Mouse (Mus musculus): ENCODE measurements at regions not wholly inside any gene's neighbourhood (a gene's known extent, or its start where the extent isn't known, plus 50 kb on each side); places are given as distances from the start of the nearest gene placed in this dataset.
A peak's percentile ranks its signal among the peaks of the same experiment; 100 is the strongest.

- H3K9ac ChIP-seq (replicated peaks; ENCODE audit: low read length), result no peak overlapping the region
- H3K4me3 ChIP-seq (replicated peaks; ENCODE audit: low read depth, low read length), result no peak overlapping the region
- H3K27me3 ChIP-seq (ENCODE audit: control insufficient read depth, insufficient read depth, low read length), result no peaks in the 10 kb centered on the region
- H3K4me1 ChIP-seq (ENCODE audit: control insufficient read depth, insufficient read depth, low read length), result no peaks in the 10 kb centered on the region
- DNase-seq, result no peak
- no peak overlapping the region for H3K27ac ChIP-seq (replicated peaks; ENCODE audit: low read depth, low read length)
- H3K9me3 ChIP-seq (ENCODE audit: control insufficient read depth, low read length), result no peaks in the 10 kb centered on the region
- no peak overlapping the region for H3K4me2 ChIP-seq (ENCODE audit: low read length)
- H3K36me3 ChIP-seq (ENCODE audit: control insufficient read depth, insufficient read depth, low read length), result no peaks in the 10 kb centered on the region
- ATAC-seq (ENCODE audit: low FRiP score, low TSS enrichment), result no peak
Observed at GRCm38 (mm10) chr15:74333846-74334245, 302.3 kb downstream of the Mroh4 start.

DNA sequence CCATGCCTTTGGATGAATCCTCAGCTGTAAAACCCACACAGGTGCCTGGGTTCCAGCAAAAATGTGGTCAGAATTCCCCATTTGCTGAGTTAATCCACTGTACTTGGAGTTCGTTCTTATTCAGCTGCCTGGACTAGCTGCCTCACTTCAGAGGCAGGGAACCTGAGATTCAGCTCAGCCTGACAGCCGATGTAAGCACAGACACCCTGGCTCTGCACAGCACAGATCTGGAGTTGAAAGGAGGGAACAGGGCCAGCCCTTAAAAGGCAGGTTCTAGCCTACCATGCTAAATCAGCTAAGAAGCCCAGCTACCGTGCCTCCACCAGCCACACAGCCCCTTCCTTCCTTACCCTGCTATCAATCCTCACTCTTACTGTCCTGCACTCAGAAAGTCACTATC, 306.0 kb downstream of the Mroh4 start:
- 57% methylated on average over 3 of the region's 3 CpGs for WGBS

DNA sequence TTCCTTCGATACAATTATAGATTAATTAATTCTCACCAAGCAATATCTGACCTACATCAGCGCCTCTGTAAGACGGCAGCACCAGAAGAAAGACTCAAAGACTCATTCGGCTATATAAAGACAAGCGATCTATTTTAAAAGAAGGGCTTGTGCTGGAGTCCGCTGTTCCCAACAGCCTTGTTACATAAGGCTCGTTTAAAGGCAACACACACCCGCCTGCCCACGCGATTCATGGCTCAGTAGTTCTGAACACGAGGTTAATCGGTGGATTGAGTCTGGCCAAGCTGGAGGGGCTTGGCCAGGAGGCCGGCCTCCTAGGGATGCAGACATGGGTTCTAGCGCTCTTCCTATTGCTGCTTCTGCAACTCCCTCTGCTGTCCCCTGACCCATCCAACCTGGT, 306.9 kb downstream of the Mroh4 start:
- Histone ChIP-seq H3K9me3 (ENCODE audit: control insufficient read depth, low read length) (no peaks in the 10 kb centered on the region), H3K4me2 (ENCODE audit: low read length) (no peak overlapping the region), H3K27ac (replicated peaks; ENCODE audit: low read depth, low read length) (no peak overlapping the region), H3K4me3 (replicated peaks; ENCODE audit: low read depth, low read length) (no peak overlapping the region), H3K27me3 (ENCODE audit: control insufficient read depth, insufficient read depth, low read length) (no peaks in the 10 kb centered on the region), H3K36me3 (ENCODE audit: control insufficient read depth, insufficient read depth, low read length) (no peaks in the 10 kb centered on the region), H3K9ac (replicated peaks; ENCODE audit: low read length) (no peak overlapping the region), H3K4me1 (ENCODE audit: control insufficient read depth, insufficient read depth, low read length) (no peaks in the 10 kb centered on the region)
- ATAC-seq (ENCODE audit: low FRiP score, low TSS enrichment) (no peak), DNase-seq (peak; percentile 28)
- 49% methylated on average over 14 of the region's 14 CpGs for WGBS

More for the DNA sequence above, 306.0 kb downstream of the Mroh4 start:
- Histone ChIP-seq H3K4me2 (ENCODE audit: low read length) (no peak overlapping the region), H3K27ac (replicated peaks; ENCODE audit: low read depth, low read length) (no peak overlapping the region), H3K9me3 (ENCODE audit: control insufficient read depth, low read length) (no peaks in the 10 kb centered on the region), H3K4me1 (ENCODE audit: control insufficient read depth, insufficient read depth, low read length) (no peaks in the 10 kb centered on the region), H3K27me3 (ENCODE audit: control insufficient read depth, insufficient read depth, low read length) (no peaks in the 10 kb centered on the region), H3K9ac (replicated peaks; ENCODE audit: low read length) (no peak overlapping the region), H3K4me3 (replicated peaks; ENCODE audit: low read depth, low read length) (no peak overlapping the region), H3K36me3 (ENCODE audit: control insufficient read depth, insufficient read depth, low read length) (no peaks in the 10 kb centered on the region)
- no peak for DNase-seq
- no peak for ATAC-seq (ENCODE audit: low FRiP score, low TSS enrichment)

GRCm38 (mm10) chr15:74326661-74327060, 309.5 kb downstream of the Mroh4 start:
- H3K27me3 ChIP-seq (ENCODE audit: control insufficient read depth, insufficient read depth, low read length), result no peaks in the 10 kb centered on the region
- H3K4me3 ChIP-seq (replicated peaks; ENCODE audit: low read depth, low read length), result no peak overlapping the region
- no peak overlapping the region for H3K27ac ChIP-seq (replicated peaks; ENCODE audit: low read depth, low read length)
- H3K4me2 ChIP-seq (ENCODE audit: low read length), result no peak overlapping the region
- no peaks in the 10 kb centered on the region; the same call in 1 of the 2 replicates for H3K4me1 ChIP-seq (ENCODE audit: control insufficient read depth, insufficient read depth, low read length)
- ATAC-seq (ENCODE audit: low FRiP score, low TSS enrichment) (no peak; the same call in 1 of the 2 replicates), DNase-seq (no peak)
- no peak overlapping the region for H3K9ac ChIP-seq (replicated peaks; ENCODE audit: low read length)
- WGBS, result 79% methylated on average over 5 of the region's 5 CpGs
- no peaks in the 10 kb centered on the region for H3K36me3 ChIP-seq (ENCODE audit: control insufficient read depth, insufficient read depth, low read length)
- no peaks in the 10 kb centered on the region for H3K9me3 ChIP-seq (ENCODE audit: control insufficient read depth, low read length)

DNA sequence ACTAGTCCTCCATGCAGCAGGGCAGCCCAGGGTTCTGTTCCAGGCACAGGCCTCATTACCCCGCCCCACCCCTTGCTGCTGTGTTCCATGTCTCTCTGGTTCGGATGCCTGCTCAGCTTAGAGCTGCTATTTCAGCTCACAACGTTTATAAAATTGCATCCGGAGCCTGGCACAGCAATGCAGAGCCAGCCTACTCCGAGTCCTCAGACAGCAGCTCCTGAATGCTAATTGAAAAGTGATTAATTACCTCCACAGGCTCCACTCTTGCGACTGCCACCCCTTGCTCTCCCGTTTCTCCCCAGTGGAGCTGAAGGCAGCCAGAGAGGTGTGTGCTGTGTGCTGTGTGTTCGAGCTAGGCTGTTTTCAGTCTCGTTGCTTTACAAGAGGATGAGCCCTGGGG, 310.6 kb downstream of the Mroh4 start:
- Histone ChIP-seq H3K36me3 (ENCODE audit: control insufficient read depth, insufficient read depth, low read length) (no peaks in the 10 kb centered on the region), H3K4me1 (ENCODE audit: control insufficient read depth, insufficient read depth, low read length) (no peaks in the 10 kb centered on the region; the same call in 1 of the 2 replicates), H3K27ac (replicated peaks; ENCODE audit: low read depth, low read length) (no peak overlapping the region), H3K9me3 (ENCODE audit: control insufficient read depth, low read length) (no peaks in the 10 kb centered on the region), H3K4me2 (ENCODE audit: low read length) (no peak overlapping the region), H3K4me3 (replicated peaks; ENCODE audit: low read depth, low read length) (no peak overlapping the region), H3K9ac (replicated peaks; ENCODE audit: low read length) (no peak overlapping the region), H3K27me3 (ENCODE audit: control insufficient read depth, insufficient read depth, low read length) (no peaks in the 10 kb centered on the region)
- DNase-seq, result peak; percentile 26
- no peak for ATAC-seq (ENCODE audit: low FRiP score, low TSS enrichment)
- 54% methylated on average over 9 of the region's 9 CpGs for WGBS

GRCm38 (mm10) chr15:74319407-74319806, 316.7 kb downstream of the Mroh4 start:
- ATAC-seq (ENCODE audit: low FRiP score, low TSS enrichment) (no peak), DNase-seq (no peak)
- Histone ChIP-seq H3K4me1 (ENCODE audit: control insufficient read depth, insufficient read depth, low read length) (peaks cover 24% of the 10 kb centered on the region), H3K27me3 (ENCODE audit: control insufficient read depth, insufficient read depth, low read length) (no peaks in the 10 kb centered on the region), H3K27ac (replicated peaks; ENCODE audit: low read depth, low read length) (no peak overlapping the region), H3K4me2 (ENCODE audit: low read length) (no peak overlapping the region), H3K36me3 (ENCODE audit: control insufficient read depth, insufficient read depth, low read length) (no peaks in the 10 kb centered on the region), H3K4me3 (replicated peaks; ENCODE audit: low read depth, low read length) (no peak overlapping the region), H3K9ac (replicated peaks; ENCODE audit: low read length) (no peak overlapping the region), H3K9me3 (ENCODE audit: control insufficient read depth, low read length) (no peaks in the 10 kb centered on the region)
- WGBS, result 57% methylated on average over 3 of the region's 3 CpGs

DNA sequence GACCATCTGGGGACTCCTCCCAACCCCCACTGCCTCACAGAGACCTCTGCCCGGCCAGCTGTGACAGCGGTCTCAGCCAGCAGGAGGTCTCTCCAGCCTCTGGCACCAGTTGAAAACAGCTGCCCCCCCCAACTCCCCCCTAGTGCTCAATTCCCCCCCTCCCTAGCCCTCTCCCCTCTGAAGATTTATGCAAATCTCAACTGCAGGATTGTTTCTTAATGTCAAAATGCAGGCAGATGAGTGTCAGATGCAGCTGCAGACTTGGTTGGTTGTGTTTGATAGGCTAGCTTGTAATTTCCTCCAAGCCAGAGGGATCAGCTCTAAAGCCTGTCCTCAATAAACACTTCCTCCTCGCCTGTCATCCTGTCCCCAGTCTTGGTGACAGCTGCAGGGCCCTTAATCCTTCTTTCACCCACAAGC, 317.7 kb downstream of the Mroh4 start:
- Histone ChIP-seq H3K4me2 (ENCODE audit: low read length) (no peak overlapping the region), H3K36me3 (ENCODE audit: control insufficient read depth, insufficient read depth, low read length) (no peaks in the 10 kb centered on the region), H3K4me1 (ENCODE audit: control insufficient read depth, insufficient read depth, low read length) (peaks cover 24% of the 10 kb centered on the region), H3K4me3 (replicated peaks; ENCODE audit: low read depth, low read length) (no peak overlapping the region), H3K27me3 (ENCODE audit: control insufficient read depth, insufficient read depth, low read length) (no peaks in the 10 kb centered on the region), H3K9ac (replicated peaks; ENCODE audit: low read length) (no peak overlapping the region), H3K27ac (replicated peaks; ENCODE audit: low read depth, low read length) (peak overlapping the region; percentile 66; the same call in 1 of the 2 replicates), H3K9me3 (ENCODE audit: control insufficient read depth, low read length) (no peaks in the 10 kb centered on the region)
- DNase-seq, result peak; percentile 52
- WGBS, result 6% methylated on average over 3 of the region's 3 CpGs
- peak; percentile 18; the same call in 1 of the 2 replicates for ATAC-seq (ENCODE audit: low FRiP score, low TSS enrichment)

GRCm38 (mm10) chr15:74311082-74311481, 325.1 kb downstream of the Mroh4 start:
- Histone ChIP-seq H3K27me3 (ENCODE audit: control insufficient read depth, insufficient read depth, low read length) (no peaks in the 10 kb centered on the region), H3K4me1 (ENCODE audit: control insufficient read depth, insufficient read depth, low read length) (no peaks in the 10 kb centered on the region), H3K36me3 (ENCODE audit: control insufficient read depth, insufficient read depth, low read length) (no peaks in the 10 kb centered on the region), H3K9me3 (ENCODE audit: control insufficient read depth, low read length) (no peaks in the 10 kb centered on the region), H3K9ac (replicated peaks; ENCODE audit: low read length) (no peak overlapping the region), H3K4me3 (replicated peaks; ENCODE audit: low read depth, low read length) (no peak overlapping the region), H3K4me2 (ENCODE audit: low read length) (no peak overlapping the region), H3K27ac (replicated peaks; ENCODE audit: low read depth, low read length) (no peak overlapping the region)
- WGBS, result 72% methylated on average over 3 of the region's 3 CpGs
- no peak for ATAC-seq (ENCODE audit: low FRiP score, low TSS enrichment)
- DNase-seq, result no peak

- ATAC-seq (ENCODE audit: low FRiP score, low TSS enrichment) (no peak), DNase-seq (no peak)
- H3K36me3 ChIP-seq (ENCODE audit: control insufficient read depth, insufficient read depth, low read length), result no peaks in the 10 kb centered on the region
- no peak overlapping the region for H3K4me2 ChIP-seq (ENCODE audit: low read length)
- WGBS, result 87% methylated on average over 5 of the region's 5 CpGs
- no peak overlapping the region for H3K4me3 ChIP-seq (replicated peaks; ENCODE audit: low read depth, low read length)
- H3K4me1 ChIP-seq (ENCODE audit: control insufficient read depth, insufficient read depth, low read length), result no peaks in the 10 kb centered on the region
- H3K9ac ChIP-seq (replicated peaks; ENCODE audit: low read length), result no peak overlapping the region
- H3K27ac ChIP-seq (replicated peaks; ENCODE audit: low read depth, low read length), result no peak overlapping the region
- H3K9me3 ChIP-seq (ENCODE audit: control insufficient read depth, low read length), result no peaks in the 10 kb centered on the region
- no peaks in the 10 kb centered on the region for H3K27me3 ChIP-seq (ENCODE audit: control insufficient read depth, insufficient read depth, low read length)
Observed at GRCm38 (mm10) chr15:74306543-74306942, 329.6 kb downstream of the Mroh4 start.
